Mouse (Mus musculus) MEL (cell line): ENCODE measurements around the gene Sppl3. TPM values are rescaled to one million over a fixed set of nuclear protein-coding genes. Genes with fewer than 3 reads are reported as not detected.

ENCODE experiments used
- DNase-seq: peaks from one replicate; pipeline ENCODE4 v3.0.0; 2011; ENCODE audit warnings: low read depth, low spot score
- H3K27ac ChIP-seq: 2 replicates; pipeline ENCODE4 v1.5.1; 2012; ENCODE audit warnings: low read depth, mild to moderate bottlenecking, control low read depth, low read length, moderate library complexity; ENCODE audit not compliant: control insufficient read depth
- H3K27me3 ChIP-seq, 2 experiments: fragments of 150-350 bp in 1 of 2; sonication (generic) in 1 of 2; 2 replicates each; pipeline ENCODE4 v1.6.1; 2012; ENCODE audit warnings: low read length in 2 of 2, mild to moderate bottlenecking in 2 of 2, improper control_type of control experiment in 1 of 2, moderate library complexity in 1 of 2; ENCODE audit not compliant: insufficient read depth in 2 of 2, control insufficient read depth in 1 of 2
- H3K36me3 ChIP-seq, 2 experiments: 2 replicates each; pipeline ENCODE4 v1.6.1; 2012 to 2014; ENCODE audit warnings: low read length in 2 of 2, improper control_type of control experiment in 1 of 2, inconsistent platforms in 1 of 2, mild to moderate bottlenecking in 1 of 2; ENCODE audit not compliant: insufficient read depth in 2 of 2, control insufficient read depth in 1 of 2
- H3K4me1 ChIP-seq, 2 experiments: fragments of 150-350 bp in 1 of 2; sonication (generic) in 1 of 2; 2 replicates each; pipeline ENCODE4 v1.6.1; 2012; ENCODE audit warnings: low read length in 2 of 2, improper control_type of control experiment in 1 of 2, mild to moderate bottlenecking in 1 of 2; ENCODE audit not compliant: insufficient read depth in 2 of 2, control insufficient read depth in 1 of 2
- H3K4me3 ChIP-seq, 2 experiments: fragments of 150-350 bp in 1 of 2; sonication (generic) in 1 of 2; 2 replicates each; pipeline ENCODE4 v1.5.1; 2012; ENCODE audit warnings: low read depth in 2 of 2, low read length in 2 of 2, mild to moderate bottlenecking in 2 of 2, moderate library complexity in 2 of 2, control low read depth in 1 of 2, improper control_type of control experiment in 1 of 2; ENCODE audit not compliant: control insufficient read depth in 1 of 2, insufficient read depth in 1 of 2
- H3K79me2 ChIP-seq: 2 replicates; pipeline ENCODE4 v1.6.1; 2012; ENCODE audit warnings: mild to moderate bottlenecking, low read length, moderate library complexity; ENCODE audit not compliant: control insufficient read depth, poor library complexity, insufficient read depth
- H3K9ac ChIP-seq: 2 replicates; pipeline ENCODE4 v1.6.1; 2012; ENCODE audit warnings: low read depth, mild to moderate bottlenecking, control low read depth, low read length, moderate library complexity; ENCODE audit not compliant: control insufficient read depth, poor library complexity, severe bottlenecking
- H3K9me3 ChIP-seq: fragments of 150-350 bp; sonication (generic); replicated peaks from 2 replicates; pipeline ENCODE4 v1.6.1; 2012; ENCODE audit warnings: mild to moderate bottlenecking, low read length, improper control_type of control experiment, moderate library complexity; ENCODE audit not compliant: insufficient read depth
- BHLHE40 ChIP-seq: IDR thresholded peaks from 2 replicates; pipeline ENCODE4 v1.6.1; 2012; ENCODE audit warnings: low read depth, mild to moderate bottlenecking, inconsistent platforms, low read length, improper control_type of control experiment, borderline replicate concordance
- CHD1 ChIP-seq: IDR thresholded peaks from 2 replicates; pipeline ENCODE4 v1.6.1; 2012; ENCODE audit warnings: low read depth, mild to moderate bottlenecking, inconsistent platforms, low read length, improper control_type of control experiment
- E2F4 ChIP-seq: IDR thresholded peaks from 2 replicates; pipeline ENCODE4 v1.6.1; 2011; ENCODE audit warnings: low read depth, low read length, improper control_type of control experiment, borderline replicate concordance
- EP300 ChIP-seq, 2 experiments: IDR thresholded peaks; 2 replicates each; pipeline ENCODE4 v1.6.1; 2011; ENCODE audit warnings: improper control_type of control experiment in 2 of 2, low read length in 2 of 2, low read depth in 1 of 2, mild to moderate bottlenecking in 1 of 2
- ETS1 ChIP-seq: IDR thresholded peaks from 2 replicates; pipeline ENCODE4 v1.6.1; 2012; ENCODE audit warnings: low read depth, mild to moderate bottlenecking, inconsistent platforms, low read length, improper control_type of control experiment, moderate library complexity
- GABPA ChIP-seq: IDR thresholded peaks from 2 replicates; pipeline ENCODE4 v1.6.1; 2012; ENCODE audit warnings: low read depth, mild to moderate bottlenecking, inconsistent platforms, low read length, improper control_type of control experiment, moderate library complexity
- KAT2A ChIP-seq: conservative IDR thresholded peaks from 2 replicates; pipeline ENCODE4 v1.6.1; 2012; ENCODE audit warnings: low read depth, low read length, improper control_type of control experiment, inconsistent platforms
- MAFK ChIP-seq: IDR thresholded peaks from 2 replicates; pipeline ENCODE4 v1.6.1; 2011; ENCODE audit warnings: low read depth, mild to moderate bottlenecking, low read length, improper control_type of control experiment, borderline replicate concordance
- MAZ ChIP-seq: IDR thresholded peaks from 2 replicates; pipeline ENCODE4 v1.6.1; 2012; ENCODE audit warnings: low read depth, mild to moderate bottlenecking, inconsistent platforms, low read length, improper control_type of control experiment
- MYB ChIP-seq: IDR thresholded peaks from 2 replicates; pipeline ENCODE4 v1.6.1; 2011; ENCODE audit warnings: mild to moderate bottlenecking, low read depth, low read length, improper control_type of control experiment
- NRF1 ChIP-seq: IDR thresholded peaks from 2 replicates; pipeline ENCODE4 v1.6.1; 2014; ENCODE audit warnings: low read depth, mild to moderate bottlenecking, inconsistent platforms, low read length, improper control_type of control experiment, moderate library complexity; ENCODE audit not compliant: poor library complexity, insufficient read depth, severe bottlenecking
- POLR2A ChIP-seq, 2 experiments: IDR thresholded peaks; 2 replicates each; pipeline ENCODE4 v1.6.1; 2011 to 2012; ENCODE audit warnings: low read length in 2 of 2, mild to moderate bottlenecking in 2 of 2, control low read depth in 1 of 2, improper control_type of control experiment in 1 of 2, low read depth in 1 of 2, moderate library complexity in 1 of 2; ENCODE audit not compliant: control insufficient read depth in 1 of 2, insufficient read depth in 1 of 2, poor library complexity in 1 of 2
- POLR2AphosphoS2 ChIP-seq: IDR thresholded peaks from 2 replicates; pipeline ENCODE4 v1.6.1; 2011; ENCODE audit warnings: low read length, improper control_type of control experiment
- RAD21 ChIP-seq: IDR thresholded peaks from 2 replicates; pipeline ENCODE4 v1.6.1; 2011; ENCODE audit warnings: mild to moderate bottlenecking, low read depth, low read length, improper control_type of control experiment
- SIN3A ChIP-seq: IDR thresholded peaks from 2 replicates; pipeline ENCODE4 v1.6.1; 2012; ENCODE audit warnings: low read length, improper control_type of control experiment, inconsistent platforms
- SMC3 ChIP-seq: IDR thresholded peaks from 2 replicates; pipeline ENCODE4 v1.6.1; 2011; ENCODE audit warnings: low read depth, low read length, improper control_type of control experiment
- TCF12 ChIP-seq: IDR thresholded peaks from 2 replicates; pipeline ENCODE4 v1.6.1; 2014; ENCODE audit warnings: low read depth, mild to moderate bottlenecking, inconsistent platforms, low read length, improper control_type of control experiment, moderate library complexity
- UBTF ChIP-seq: IDR thresholded peaks from 2 replicates; pipeline ENCODE4 v1.6.1; 2012; ENCODE audit warnings: low read depth, mild to moderate bottlenecking, inconsistent platforms, low read length, improper control_type of control experiment, moderate library complexity, borderline replicate concordance; ENCODE audit not compliant: insufficient read depth
- USF1 ChIP-seq: IDR thresholded peaks from 2 replicates; pipeline ENCODE4 v1.6.1; 2014; ENCODE audit warnings: low read depth, mild to moderate bottlenecking, inconsistent platforms, low read length, improper control_type of control experiment, moderate library complexity
- USF2 ChIP-seq, 2 experiments: IDR thresholded peaks; 2 replicates each; pipeline ENCODE4 v1.6.1; 2011 to 2012; ENCODE audit warnings: improper control_type of control experiment in 2 of 2, low read length in 2 of 2, borderline replicate concordance in 1 of 2, inconsistent platforms in 1 of 2, low read depth in 1 of 2, mild to moderate bottlenecking in 1 of 2; ENCODE audit not compliant: insufficient read depth in 1 of 2
- ZKSCAN1 ChIP-seq: IDR thresholded peaks from 2 replicates; pipeline ENCODE4 v1.6.1; 2012; ENCODE audit warnings: low read depth, mild to moderate bottlenecking, inconsistent platforms, low read length, improper control_type of control experiment, moderate library complexity
- ZNF384 ChIP-seq: IDR thresholded peaks from 2 replicates; pipeline ENCODE4 v1.6.1; 2012; ENCODE audit warnings: low read depth, mild to moderate bottlenecking, inconsistent platforms, low read length, improper control_type of control experiment
- polyA plus RNA-seq, 2 experiments: library from polyadenylated mRNA; stranded (reverse) in 1 of 2; unstranded in 1 of 2; fragments of >175 nt in 1 of 2; fragments of >200 nt in 1 of 2; gene quantifications; 2 replicates each; pipeline versions ENCODE4 v1.2.1 to v1.2.4; 2012; ENCODE audit warnings: low replicate concordance in 2 of 2, low read depth in 1 of 2; ENCODE audit not compliant: insufficient read length in 2 of 2, insufficient read depth in 1 of 2, missing spikeins in 1 of 2
- total RNA-seq: library from RNA; depleted of rRNA; stranded (reverse); fragments of 300-350 nt; gene quantifications from 2 replicates; pipeline ENCODE4 v1.2.3, GENCODE M21; 2012

The Sppl3 gene
- total and polyA plus RNA-seq, 3 experiments = 25.8 to 50.9 TPM; not detected in 1

GRCm38 (mm10) chr5:115126578-115127312 lies 115.8 kb downstream of the Sppl3 start:
- peaks cover 0 to 2% of the 10 kb centered on the region in 2 experiments; a peak in 1 of 4 replicates for H3K36me3 ChIP-seq
- H3K79me2 ChIP-seq = no peaks in the 10 kb centered on the region
- H3K9ac ChIP-seq = no peak overlapping the region
- H3K27ac ChIP-seq = no peak overlapping the region
- TF ChIP-seq GABPA (no peak), USF1 (peak; percentile 63), MAZ (no peak), BHLHE40 (no peak), SIN3A (no peak), MYB (no peak), UBTF (no peak)
- no peaks in the 10 kb centered on the region for H3K9me3 ChIP-seq
- H3K4me3 ChIP-seq = no peak overlapping the region
- no peak for DNase-seq
- no peaks in the 10 kb centered on the region for H3K27me3 ChIP-seq
- no peaks in the 10 kb centered on the region; a peak in 1 of 4 replicates for H3K4me1 ChIP-seq

- peaks cover 0 to 2% of the 10 kb centered on the region in 2 experiments; a peak in 1 of 4 replicates for H3K36me3 ChIP-seq
- no peak overlapping the region for H3K4me3 ChIP-seq
- H3K4me1 ChIP-seq = no peaks in the 10 kb centered on the region; a peak in 1 of 4 replicates
- H3K9me3 ChIP-seq = no peaks in the 10 kb centered on the region
- DNase-seq = no peak
- H3K27ac ChIP-seq = no peak overlapping the region
- no peaks in the 10 kb centered on the region for H3K27me3 ChIP-seq
- H3K9ac ChIP-seq = no peak overlapping the region
- peaks cover under 1% of the 10 kb centered on the region; the same call in 1 of the 2 replicates for H3K79me2 ChIP-seq
- no peak for TF ChIP-seq KAT2A
- no peak for TF ChIP-seq EP300 (IDR thresholded peaks at IDR 0.05; ENCODE audit: low read depth in 1 of 2, low read length in 2 of 2)
- no peak for TF ChIP-seq E2F4
- TF ChIP-seq TCF12 = no peak
- TF ChIP-seq ZKSCAN1 = no peak
- no peak for TF ChIP-seq NRF1
- no peak for TF ChIP-seq POLR2AphosphoS2
- no peak for TF ChIP-seq POLR2A (IDR thresholded peaks at IDR 0.05; ENCODE audit: control insufficient read depth in 1 of 2, insufficient read depth in 1 of 2, low read depth in 1 of 2, low read length in 2 of 2, poor library complexity in 1 of 2)
- TF ChIP-seq SMC3 = no peak
- TF ChIP-seq CHD1 = no peak
- no peak for TF ChIP-seq ZNF384
- TF ChIP-seq RAD21 = no peak
- no peak for TF ChIP-seq MAFK
- TF ChIP-seq USF2 (IDR thresholded peaks at IDR 0.05; ENCODE audit: borderline replicate concordance in 1 of 2, insufficient read depth in 1 of 2, low read depth in 1 of 2, low read length in 2 of 2) = no peak
- no peak for TF ChIP-seq ETS1
Measured at GRCm38 (mm10) chr5:115127421-115128179, 116.7 kb downstream of the Sppl3 start.
